Mouse (Mus musculus): ENCODE data around the gene Gltp.
A peak's percentile ranks its signal among the peaks of the same experiment; 100 is the strongest.

Gene Gltp

GRCm38 (mm10) chr5:114690633-114691567 lies at the start of gene Gltp:
Gene Gltp, minus strand, starts transcription at chr5:114690984.
- peak; percentile 96 for DNase-seq

GRCm38 (mm10) chr5:114738707-114739241 lies 48.0 kb upstream of the Gltp start:
- peak; percentile 65 for DNase-seq

- peak; percentile 52 for DNase-seq
Measured at GRCm38 (mm10) chr5:114737090-114737887, 46.5 kb upstream of the Gltp start.

- no peak for DNase-seq
Measured at GRCm38 (mm10) chr5:114733606-114734005, 42.8 kb upstream of the Gltp start.

- DNase-seq: no peak
Measured at GRCm38 (mm10) chr5:114731969-114732368, 41.2 kb upstream of the Gltp start.

- DNase-seq: no peak
Measured at GRCm38 (mm10) chr5:114731498-114731897, 40.7 kb upstream of the Gltp start.

GRCm38 (mm10) chr5:114730129-114730528 lies 39.3 kb upstream of the Gltp start:
- DNase-seq: no peak

GRCm38 (mm10) chr5:114728160-114728559 lies 37.4 kb upstream of the Gltp start:
- DNase-seq: no peak

GRCm38 (mm10) chr5:114722846-114723245 lies 32.1 kb upstream of the Gltp start:
- DNase-seq: no peak

GRCm38 (mm10) chr5:114721969-114722368 lies 31.2 kb upstream of the Gltp start:
- no peak for DNase-seq

- DNase-seq: no peak
Measured at GRCm38 (mm10) chr5:114720784-114721183, 30.0 kb upstream of the Gltp start.

GRCm38 (mm10) chr5:114719928-114720270 lies 29.1 kb upstream of the Gltp start:
- no peak for DNase-seq

GRCm38 (mm10) chr5:114719003-114719927 lies 28.5 kb upstream of the Gltp start:
- DNase-seq: peak; percentile 68

GRCm38 (mm10) chr5:114718483-114718882 lies 27.7 kb upstream of the Gltp start:
- DNase-seq: no peak

GRCm38 (mm10) chr5:114717937-114718336 lies 27.2 kb upstream of the Gltp start:
- DNase-seq: no peak

GRCm38 (mm10) chr5:114717292-114717691 lies 26.5 kb upstream of the Gltp start:
- DNase-seq: no peak

GRCm38 (mm10) chr5:114714551-114714950 lies 23.8 kb upstream of the Gltp start:
- DNase-seq: no peak

- DNase-seq: no peak
Measured at GRCm38 (mm10) chr5:114709357-114709756, 18.6 kb upstream of the Gltp start.

- DNase-seq: no peak
Measured at GRCm38 (mm10) chr5:114708491-114708890, 17.7 kb upstream of the Gltp start.

GRCm38 (mm10) chr5:114707265-114708068 lies 16.7 kb upstream of the Gltp start, which contains the start of gene Tchp:
Gene Tchp, plus strand, starts transcription at chr5:114707760.
- peak; percentile 97 for DNase-seq
